Mouse (Mus musculus) neural tube, embryonic 13.5 days (tissue): ENCODE measurements at regions not wholly inside any gene's neighbourhood (a gene's known extent, or its start where the extent isn't known, plus 50 kb on each side); places are given as distances from the start of the nearest gene placed in this dataset.

ENCODE experiments used
- ATAC-seq: fragments of 200-750 bp; cut with Nextera tagmentation; 2 replicates; pipeline ENCODE4 v1.8.0; 2017; ENCODE audit warnings: low read depth, mild to moderate bottlenecking, moderate TSS enrichment, moderate library complexity
- H3K27ac ChIP-seq: fragments of 300-500 bp; sonication (generic); replicated peaks from 2 replicates; pipeline ENCODE4 v1.5.1; 2015; ENCODE audit warnings: moderate library complexity, mild to moderate bottlenecking, inconsistent platforms
- H3K27me3 ChIP-seq: fragments of 300-500 bp; sonication (generic); 2 replicates; pipeline ENCODE4 v1.6.1; 2015; ENCODE audit warnings: mild to moderate bottlenecking, inconsistent platforms
- H3K36me3 ChIP-seq: fragments of 300-500 bp; sonication (generic); 2 replicates; pipeline ENCODE4 v1.6.1; 2015; ENCODE audit warnings: mild to moderate bottlenecking, inconsistent platforms
- H3K4me1 ChIP-seq: fragments of 300-500 bp; sonication (generic); replicated peaks from 2 replicates; pipeline ENCODE4 v1.6.1; 2015; ENCODE audit warnings: inconsistent platforms
- H3K4me2 ChIP-seq: fragments of 300-500 bp; sonication (generic); 2 replicates; pipeline ENCODE4 v1.6.1; 2015; ENCODE audit warnings: inconsistent platforms, mild to moderate bottlenecking, moderate library complexity
- H3K4me3 ChIP-seq: fragments of 300-500 bp; sonication (generic); 2 replicates; pipeline ENCODE4 v1.5.1; 2015; ENCODE audit warnings: mild to moderate bottlenecking, inconsistent platforms
- H3K9ac ChIP-seq: fragments of 300-500 bp; sonication (generic); 2 replicates; pipeline ENCODE4 v1.6.1; 2015; ENCODE audit warnings: moderate library complexity, mild to moderate bottlenecking, inconsistent platforms
- H3K9me3 ChIP-seq: fragments of 300-500 bp; sonication (generic); 2 replicates; pipeline ENCODE4 v1.6.1; 2016; ENCODE audit warnings: inconsistent platforms
- WGBS: fragments of 180-500 bp; shearing (Covaris S2); methylation state at CpG from one replicate; pipeline ENCODE4 v1.1.7; 2015; 5-methylcytosine and 5-hydroxymethylcytosine counted together

GRCm38 (mm10) chr2:159307001-159307400 lies 512.4 kb downstream of the Dhx35 start:
- Histone ChIP-seq H3K4me2 (no peak overlapping the region), H3K27ac (no peak overlapping the region), H3K4me1 (no peaks in the 10 kb centered on the region), H3K9me3 (no peaks in the 10 kb centered on the region), H3K36me3 (no peaks in the 10 kb centered on the region), H3K9ac (no peak overlapping the region), H3K4me3 (no peak overlapping the region), H3K27me3 (peaks cover 3% of the 10 kb centered on the region; the same call in 1 of the 2 replicates)
- no peak for ATAC-seq
- WGBS = 47% methylated on average over 7 of the region's 7 CpGs

- 51% methylated on average over 3 of the region's 3 CpGs for WGBS
- no peaks in the 10 kb centered on the region for H3K36me3 ChIP-seq
- H3K27me3 ChIP-seq = no peaks in the 10 kb centered on the region; the same call in 1 of the 2 replicates
- ATAC-seq = no peak
- no peak overlapping the region for H3K4me3 ChIP-seq
- H3K4me2 ChIP-seq = no peak overlapping the region
- no peaks in the 10 kb centered on the region for H3K4me1 ChIP-seq
- H3K9ac ChIP-seq = no peak overlapping the region
- H3K9me3 ChIP-seq = no peaks in the 10 kb centered on the region
- no peak overlapping the region for H3K27ac ChIP-seq
Measured at GRCm38 (mm10) chr2:159334711-159335110, 540.1 kb downstream of the Dhx35 start.

- 70% methylated on average over 2 of the region's 2 CpGs for WGBS
- no peak overlapping the region for H3K27ac ChIP-seq
- no peak for ATAC-seq
- H3K4me1 ChIP-seq = no peaks in the 10 kb centered on the region
- no peak overlapping the region for H3K4me2 ChIP-seq
- no peak overlapping the region for H3K4me3 ChIP-seq
- H3K9ac ChIP-seq = no peak overlapping the region
- H3K27me3 ChIP-seq = no peaks in the 10 kb centered on the region; the same call in 1 of the 2 replicates
- H3K9me3 ChIP-seq = no peaks in the 10 kb centered on the region
- no peaks in the 10 kb centered on the region for H3K36me3 ChIP-seq
Measured at GRCm38 (mm10) chr2:159336646-159337045, 542.0 kb downstream of the Dhx35 start.

GRCm38 (mm10) chr2:159343624-159344560 lies 549.3 kb downstream of the Dhx35 start:
- H3K27me3 ChIP-seq = no peaks in the 10 kb centered on the region
- no peak overlapping the region for H3K9ac ChIP-seq
- no peak overlapping the region for H3K27ac ChIP-seq
- ATAC-seq = no peak
- no peaks in the 10 kb centered on the region for H3K4me1 ChIP-seq
- H3K36me3 ChIP-seq = no peaks in the 10 kb centered on the region
- no peak overlapping the region for H3K4me2 ChIP-seq
- H3K9me3 ChIP-seq = no peaks in the 10 kb centered on the region
- 66% methylated on average over 5 of the region's 5 CpGs for WGBS
- H3K4me3 ChIP-seq = no peak overlapping the region

GRCm38 (mm10) chr2:159354247-159354646 lies 559.6 kb downstream of the Dhx35 start:
- Histone ChIP-seq H3K4me1 (0 out of 2 replicates have a peak, but pooled peaks cover 8% of the 10 kb centered on the region), H3K9ac (no peak overlapping the region), H3K9me3 (no peaks in the 10 kb centered on the region), H3K36me3 (no peaks in the 10 kb centered on the region), H3K27me3 (no peaks in the 10 kb centered on the region), H3K27ac (no peak overlapping the region), H3K4me2 (no peak overlapping the region), H3K4me3 (no peak overlapping the region)
- 78% methylated on average over 2 of the region's 2 CpGs for WGBS
- no peak for ATAC-seq

GRCm38 (mm10) chr2:159356503-159356902 lies 561.9 kb downstream of the Dhx35 start:
- no peak overlapping the region for H3K9ac ChIP-seq
- no peak for ATAC-seq
- no peaks in the 10 kb centered on the region for H3K36me3 ChIP-seq
- no peak overlapping the region for H3K4me2 ChIP-seq
- H3K4me1 ChIP-seq = 0 out of 2 replicates have a peak, but pooled peaks cover 8% of the 10 kb centered on the region
- no peak overlapping the region for H3K4me3 ChIP-seq
- WGBS = 51% methylated on average over 5 of the region's 5 CpGs
- no peak overlapping the region for H3K27ac ChIP-seq
- no peaks in the 10 kb centered on the region for H3K27me3 ChIP-seq
- H3K9me3 ChIP-seq = no peaks in the 10 kb centered on the region

GRCm38 (mm10) chr2:159361371-159361770 lies 566.8 kb downstream of the Dhx35 start:
- ATAC-seq = no peak
- no peaks in the 10 kb centered on the region for H3K36me3 ChIP-seq
- H3K27me3 ChIP-seq = no peaks in the 10 kb centered on the region
- H3K4me1 ChIP-seq = no peaks in the 10 kb centered on the region
- 78% methylated on average over 3 of the region's 3 CpGs for WGBS
- H3K9me3 ChIP-seq = no peaks in the 10 kb centered on the region
- no peak overlapping the region for H3K27ac ChIP-seq
- no peak overlapping the region for H3K9ac ChIP-seq
- H3K4me2 ChIP-seq = no peak overlapping the region
- H3K4me3 ChIP-seq = no peak overlapping the region

GRCm38 (mm10) chr2:159392865-159393264 lies 598.3 kb downstream of the Dhx35 start:
- H3K4me1 ChIP-seq = no peaks in the 10 kb centered on the region
- no peak for ATAC-seq
- 76% methylated on average over 10 of the region's 10 CpGs for WGBS

GRCm38 (mm10) chr2:159401421-159402100 lies 607.0 kb downstream of the Dhx35 start:
- Histone ChIP-seq H3K27ac (no peak overlapping the region), H3K9ac (no peak overlapping the region), H3K36me3 (no peaks in the 10 kb centered on the region), H3K4me3 (no peak overlapping the region), H3K4me1 (no peaks in the 10 kb centered on the region), H3K4me2 (no peak overlapping the region), H3K27me3 (no peaks in the 10 kb centered on the region), H3K9me3 (no peaks in the 10 kb centered on the region)
- WGBS = 75% methylated on average over 9 of the region's 9 CpGs
- ATAC-seq = no peak

More at GRCm38 (mm10) chr2:159392865-159393264, 598.3 kb downstream of the Dhx35 start:
- Histone ChIP-seq H3K27ac (no peak overlapping the region), H3K9ac (no peak overlapping the region), H3K4me3 (no peak overlapping the region), H3K9me3 (no peaks in the 10 kb centered on the region), H3K4me2 (no peak overlapping the region), H3K36me3 (no peaks in the 10 kb centered on the region), H3K27me3 (no peaks in the 10 kb centered on the region)

- ATAC-seq = no peak
- Histone ChIP-seq H3K9me3 (no peaks in the 10 kb centered on the region), H3K4me2 (no peak overlapping the region), H3K4me3 (no peak overlapping the region), H3K27me3 (no peaks in the 10 kb centered on the region), H3K4me1 (no peaks in the 10 kb centered on the region), H3K27ac (no peak overlapping the region), H3K36me3 (no peaks in the 10 kb centered on the region), H3K9ac (no peak overlapping the region)
- 43% methylated on average over 1 of the region's 1 CpGs for WGBS
Measured at GRCm38 (mm10) chr2:159404940-159405339, 610.3 kb downstream of the Dhx35 start.

- H3K4me1 ChIP-seq = peaks cover 18% of the 10 kb centered on the region
- H3K27ac ChIP-seq = no peak overlapping the region
- 3% methylated on average over 1 of the region's 1 CpGs for WGBS
- H3K9me3 ChIP-seq = no peaks in the 10 kb centered on the region
- no peak overlapping the region for H3K9ac ChIP-seq
- ATAC-seq = no peak; the same call in 1 of the 2 replicates
- no peak overlapping the region for H3K4me3 ChIP-seq
- H3K36me3 ChIP-seq = no peaks in the 10 kb centered on the region
- H3K27me3 ChIP-seq = no peaks in the 10 kb centered on the region; the same call in 1 of the 2 replicates
- no peak overlapping the region for H3K4me2 ChIP-seq
Measured at GRCm38 (mm10) chr2:159414599-159414998, 620.0 kb downstream of the Dhx35 start.

GRCm38 (mm10) chr2:159418371-159418940 lies 623.8 kb downstream of the Dhx35 start:
- Histone ChIP-seq H3K27ac (no peak overlapping the region), H3K4me3 (no peak overlapping the region), H3K4me1 (peaks cover 26% of the 10 kb centered on the region), H3K9ac (no peak overlapping the region), H3K9me3 (no peaks in the 10 kb centered on the region), H3K27me3 (no peaks in the 10 kb centered on the region), H3K36me3 (no peaks in the 10 kb centered on the region), H3K4me2 (no peak overlapping the region)
- no peak for ATAC-seq
- WGBS = 45% methylated on average over 7 of the region's 7 CpGs
